Mouse (Mus musculus): ENCODE measurements at regions not wholly inside any gene's neighbourhood (a gene's known extent, or its start where the extent isn't known, plus 50 kb on each side); places are given as distances from the start of the nearest gene placed in this dataset.
"Not testable (repeated sequence)": the region's sequence is repeated elsewhere in the genome, so short reads cannot be mapped to it uniquely, and the experiment has no call there.

- DNase-seq (ENCODE audit: low spot score) = no peak
These were observed 69.6 kb upstream of the Acsl3 start for GRCm38 (mm10) chr1:78588036-78588435.

GRCm38 (mm10) chr1:78588660-78589059, 69.0 kb upstream of the Acsl3 start:
- not testable (repeated sequence) for DNase-seq (ENCODE audit: low spot score)

DNA sequence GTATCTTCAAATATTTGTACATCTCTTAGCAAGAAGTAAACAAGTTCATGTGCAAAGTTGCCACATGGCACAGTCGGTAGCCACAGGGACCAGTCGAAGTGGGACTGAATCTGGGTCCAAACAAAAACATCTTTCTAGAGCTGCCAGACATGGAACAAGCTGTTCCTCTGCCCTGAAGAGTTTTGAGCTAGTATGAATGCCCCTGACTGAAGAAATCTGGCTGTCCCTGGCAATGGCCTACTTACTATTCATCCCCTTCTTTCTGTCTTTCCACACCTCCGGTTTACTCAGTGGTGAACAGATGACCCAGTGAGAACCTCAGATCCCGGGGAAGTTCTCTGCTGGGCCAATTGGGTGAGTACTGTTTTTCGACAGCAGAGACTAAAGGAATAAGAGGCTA, 67.1 kb upstream of the Acsl3 start:
- DNase-seq (ENCODE audit: low spot score) = peak; percentile 28

DNA sequence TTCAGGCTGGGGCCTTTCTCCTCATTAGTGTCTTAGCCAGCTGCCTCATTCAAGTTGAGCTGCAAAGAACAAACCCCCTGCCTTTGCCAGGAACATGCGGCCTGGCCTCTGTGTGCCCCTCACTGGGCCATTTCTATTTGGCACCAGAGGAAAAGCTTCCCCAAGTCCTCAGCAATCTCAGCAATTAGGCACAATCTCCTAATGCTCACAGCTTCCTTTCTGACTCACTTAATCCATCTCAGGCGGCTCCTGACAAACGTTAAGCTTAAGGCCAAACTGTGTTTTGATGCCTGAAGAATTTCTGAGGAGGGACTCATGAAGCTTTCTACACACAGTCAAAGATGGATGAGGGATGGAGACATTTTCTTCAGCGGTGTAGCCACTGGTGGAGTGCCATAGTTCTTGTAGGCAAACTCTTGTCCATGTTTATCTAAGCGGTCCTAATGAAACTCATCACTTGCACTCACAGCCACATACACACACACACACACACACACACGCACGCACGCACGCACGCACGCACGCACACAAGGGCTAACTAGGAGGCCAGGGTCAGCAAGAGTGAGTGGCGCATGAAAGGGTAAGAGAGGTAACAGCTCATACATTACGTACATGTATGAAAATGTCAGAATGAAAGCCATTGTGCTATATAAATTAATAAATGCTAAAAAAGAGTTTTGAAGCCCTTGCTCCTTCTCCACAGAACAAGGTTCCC, 63.5 kb upstream of the Acsl3 start:
- peak; percentile 21 for DNase-seq (ENCODE audit: low spot score)

- no peak for DNase-seq (ENCODE audit: low spot score)
These were observed 62.0 kb upstream of the Acsl3 start for GRCm38 (mm10) chr1:78595521-78596139.

DNA sequence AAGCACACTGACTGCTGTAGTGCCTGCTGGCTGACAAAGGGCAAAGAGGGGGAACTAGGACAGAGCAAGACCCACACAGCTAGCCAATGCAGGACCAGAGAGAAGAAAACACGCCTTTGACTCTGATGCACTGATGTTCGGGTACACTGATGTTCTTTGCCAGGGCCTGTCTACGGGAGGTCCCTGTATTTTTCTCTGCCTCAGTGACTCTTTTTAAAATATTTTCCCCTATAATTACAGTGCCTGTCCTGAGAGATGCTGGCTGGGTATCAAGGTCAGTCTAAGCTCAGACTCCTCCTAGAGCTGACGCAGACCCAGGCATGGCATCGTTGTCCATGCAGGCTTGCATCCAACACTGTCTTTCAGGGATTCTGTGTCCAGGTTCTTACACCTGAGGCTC, 59.1 kb upstream of the Acsl3 start:
- DNase-seq (ENCODE audit: low spot score) = no peak

DNA sequence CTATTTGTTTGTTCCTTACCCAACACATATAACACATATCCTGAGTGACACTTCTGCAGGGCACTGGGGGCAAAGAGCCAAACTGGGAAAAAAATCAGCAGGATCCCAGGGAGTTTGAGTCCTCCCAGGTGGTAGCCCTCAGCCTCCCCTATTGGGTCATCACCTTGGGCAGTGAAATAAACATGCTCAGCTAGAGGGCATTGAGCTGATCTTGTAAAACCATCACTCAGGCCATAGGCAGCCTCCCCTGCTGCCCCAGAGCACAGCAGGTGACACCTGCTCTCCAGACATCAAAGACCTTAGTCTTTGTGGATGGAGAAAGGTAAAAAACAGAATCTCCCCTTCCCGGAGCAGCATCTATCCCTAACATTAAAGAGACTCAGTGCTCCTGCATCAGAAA, 57.0 kb upstream of the Acsl3 start:
- DNase-seq (ENCODE audit: low spot score) = no peak

GRCm38 (mm10) chr1:78601568-78601967, 56.1 kb upstream of the Acsl3 start:
- no peak for DNase-seq (ENCODE audit: low spot score)

- no peak for DNase-seq (ENCODE audit: low spot score)
These were observed 55.6 kb upstream of the Acsl3 start for GRCm38 (mm10) chr1:78602039-78602438.

GRCm38 (mm10) chr1:78602885-78603284, 54.7 kb upstream of the Acsl3 start:
- no peak for DNase-seq (ENCODE audit: low spot score)

GRCm38 (mm10) chr1:78604820-78605550, 52.6 kb upstream of the Acsl3 start:
- DNase-seq (ENCODE audit: low spot score) = no peak
